9 mouse cellular contexts compared by ENCODE assay signal in genomic region chr12:80803924-80804323, GRCm38 (mm10). TPM values are rescaled to one million over a fixed set of nuclear protein-coding genes. Genes with fewer than 3 reads are reported as not detected.
DNase-seq lines count a peak whose midpoint lies in the region; ATAC-seq lines count a peak whose summit lies in the region.
"Had no signal": no experiment of that assay in that cellular context is flagged by ENCODE, and none has a peak within 500 bp of the region (broad histone marks: within the 10 kb centered on the region; RNA-seq: fewer than 3 reads in every experiment).

No protein-coding gene starts in this region.

- H3K4me3 ChIP-seq in hindbrain, embryonic 13.5 days = no peak overlapping the region
- H3K4me3 ChIP-seq in hindbrain, embryonic 11.5 days (ENCODE audit: low read depth, low read length) = no peak overlapping the region
- H3K4me3 ChIP-seq in hindbrain, embryonic 16.5 days (ENCODE audit: low read length) = no peak overlapping the region
- H3K4me3 ChIP-seq: lung, embryonic 15.5 days had no signal

- intact Hi-C loops in left cerebral cortex, postnatal 36 days (cut with DNase I) = no loop called here

- H3K36me3 ChIP-seq in hindbrain, embryonic 13.5 days = no peaks in the 10 kb centered on the region
- H3K36me3 ChIP-seq in hindbrain, embryonic 11.5 days (ENCODE audit: control insufficient read depth, insufficient read depth, low read length) = no peaks in the 10 kb centered on the region
- no peaks in the 10 kb centered on the region for H3K36me3 ChIP-seq in hindbrain, embryonic 16.5 days (ENCODE audit: control insufficient read depth, insufficient read depth, low read length)
- H3K36me3 ChIP-seq: lung, embryonic 15.5 days had no signal

- WGBS in hindbrain, embryonic 13.5 days = 45% methylated on average over 3 of the region's 3 CpGs
- WGBS in hindbrain, embryonic 11.5 days = 74% methylated on average over 3 of the region's 3 CpGs
- 37% methylated on average over 3 of the region's 3 CpGs for WGBS in hindbrain, embryonic 16.5 days

- peaks cover 28% of the 10 kb centered on the region for H3K4me1 ChIP-seq in hindbrain, embryonic 13.5 days (replicated peaks)
- H3K4me1 ChIP-seq in hindbrain, embryonic 11.5 days (replicated peaks; ENCODE audit: control insufficient read depth, insufficient read depth, low read length) = peaks cover 4% of the 10 kb centered on the region
- peaks cover 18% of the 10 kb centered on the region for H3K4me1 ChIP-seq in hindbrain, embryonic 16.5 days (ENCODE audit: control insufficient read depth, insufficient read depth, low read depth, low read length)

- H3K27me3 ChIP-seq in hindbrain, embryonic 13.5 days = no peaks in the 10 kb centered on the region
- no peaks in the 10 kb centered on the region for H3K27me3 ChIP-seq in hindbrain, embryonic 11.5 days (ENCODE audit: control insufficient read depth, insufficient read depth, low read length)
- no peaks in the 10 kb centered on the region for H3K27me3 ChIP-seq in hindbrain, embryonic 16.5 days (replicated peaks; ENCODE audit: control insufficient read depth, insufficient read depth, low read length)
- H3K27me3 ChIP-seq: lung, embryonic 15.5 days had no signal

- no peak for ATAC-seq in hindbrain, embryonic 13.5 days (ENCODE audit: low FRiP score)
- ATAC-seq in hindbrain, embryonic 11.5 days (ENCODE audit: low FRiP score) = no peak
- ATAC-seq in hindbrain, embryonic 16.5 days = no peak
- no peak for ATAC-seq in CD4-positive, CD25-positive, alpha-beta regulatory T cell, adult 4 months

- H3K9ac ChIP-seq in hindbrain, embryonic 13.5 days = no peak overlapping the region
- H3K9ac ChIP-seq in hindbrain, embryonic 11.5 days (ENCODE audit: low read depth, low read length) = no peak overlapping the region
- no peak overlapping the region for H3K9ac ChIP-seq in hindbrain, embryonic 16.5 days (ENCODE audit: low read depth, low read length)
- H3K9ac ChIP-seq: lung, embryonic 15.5 days had no signal

- H3K4me2 ChIP-seq in hindbrain, embryonic 13.5 days = no peak overlapping the region
- no peak overlapping the region for H3K4me2 ChIP-seq in hindbrain, embryonic 11.5 days (replicated peaks; ENCODE audit: low read depth, low read length)
- H3K4me2 ChIP-seq in hindbrain, embryonic 16.5 days (ENCODE audit: low read length) = no peak overlapping the region
- H3K4me2 ChIP-seq: lung, embryonic 15.5 days had no signal

- 0 out of 2 replicates have a peak overlapping the region, but pooled peaks have one; percentile 23 for H3K27ac ChIP-seq in hindbrain, embryonic 13.5 days
- H3K27ac ChIP-seq in hindbrain, embryonic 11.5 days (ENCODE audit: low read depth, low read length) = no peak overlapping the region
- H3K27ac ChIP-seq in hindbrain, embryonic 16.5 days (ENCODE audit: low read depth, low read length) = 0 out of 2 replicates have a peak overlapping the region, but pooled peaks have one; percentile 18
- H3K27ac ChIP-seq: lung, embryonic 15.5 days had no signal

- no peak for DNase-seq in hindbrain, embryonic 11.5 days (ENCODE audit: low spot score)
- DNase-seq in NIH3T3 (ENCODE audit: low read depth) = peak; percentile 29
- DNase-seq in cerebellum, adult 9-11 months = peak; percentile 83
- peak; percentile 82 to 85 for DNase-seq in left cerebral cortex, postnatal 36 days (ENCODE audit: low spot score in 2 of 2)
- DNase-seq in testis, postnatal 14 days (ENCODE audit: low spot score) = peak; percentile 66

- H3K9me3 ChIP-seq in hindbrain, embryonic 13.5 days = no peaks in the 10 kb centered on the region
- H3K9me3 ChIP-seq in hindbrain, embryonic 11.5 days (ENCODE audit: control insufficient read depth, low read length) = no peaks in the 10 kb centered on the region
- H3K9me3 ChIP-seq in hindbrain, embryonic 16.5 days (ENCODE audit: control insufficient read depth, low read length) = no peaks in the 10 kb centered on the region
- H3K9me3 ChIP-seq: lung, embryonic 15.5 days had no signal

RNA-seq across cellular contexts. Expression of gene Susd6, which starts 13.6 kb away (rescaled TPM):
- polyA plus RNA-seq in hindbrain, embryonic 13.5 days (2015; fragmentation: Nextera tagmentation; extraction: Ambion mirVana) = 11.4 and 12.8 TPM in 2 replicates
- polyA plus RNA-seq in hindbrain, embryonic 11.5 days (2014; fragmentation: Nextera tagmentation; extraction: Ambion mirVana) = 17.7 and 18.2 TPM in 2 replicates
- polyA plus RNA-seq in hindbrain, embryonic 16.5 days (2015; fragmentation: Nextera tagmentation; extraction: Ambion mirVana) = 9.9 and 12.1 TPM in 2 replicates
- total RNA-seq in left cerebral cortex, postnatal 36 days (2021) = 10 to 100 TPM; 31.6 to 40.0 TPM
- 10 to 100 TPM; 23.1 to 29.8 TPM for polyA plus RNA-seq in CD4-positive, CD25-positive, alpha-beta regulatory T cell, adult 4 months (2017; shearing (Covaris generic))

RNA-seq across cellular contexts. Expression of gene Ccdc177, which starts 43.4 kb away (rescaled TPM):
- polyA plus RNA-seq in hindbrain, embryonic 13.5 days (2015; fragmentation: Nextera tagmentation; extraction: Ambion mirVana) = 3.8 and 4.0 TPM in 2 replicates
- polyA plus RNA-seq in hindbrain, embryonic 11.5 days (2014; fragmentation: Nextera tagmentation; extraction: Ambion mirVana) = 3.9 and 4.6 TPM in 2 replicates
- polyA plus RNA-seq in hindbrain, embryonic 16.5 days (2015; fragmentation: Nextera tagmentation; extraction: Ambion mirVana) = 2.0 and 2.3 TPM in 2 replicates
- 10 to 100 TPM; 14.5 to 15.7 TPM for total RNA-seq in left cerebral cortex, postnatal 36 days (2021)
- polyA plus RNA-seq in CD4-positive, CD25-positive, alpha-beta regulatory T cell, adult 4 months (2017; shearing (Covaris generic)) = not detected
